Mouse (Mus musculus): ENCODE measurements around the gene Gm10570. TPM values are rescaled to one million over a fixed set of nuclear protein-coding genes. Genes with fewer than 3 reads are reported as not detected.
A peak's percentile ranks its signal among the peaks of the same experiment; 100 is the strongest.

Gene Gm10570
- polyA plus RNA-seq, 1 experiment from 2014 or later: 1.4 TPM

- 50% methylated on average over 12 of the region's 12 CpGs for WGBS
- Histone ChIP-seq H3K4me3 (no peak overlapping the region), H3K4me1 (peaks cover 9% of the 10 kb centered on the region; the same call in 1 of the 2 replicates), H3K27ac (no peak overlapping the region), H3K27me3 (replicated peaks) (peaks cover 10% of the 10 kb centered on the region), H3K4me2 (no peak overlapping the region), H3K9me3 (no peaks in the 10 kb centered on the region), H3K36me3 (replicated peaks) (no peaks in the 10 kb centered on the region), H3K9ac (no peak overlapping the region)
- no peak for ATAC-seq (replicated peaks)
Observed at GRCm38 (mm10) chr4:130302285-130302870, 6.1 kb downstream of the Gm10570 start.

GRCm38 (mm10) chr4:130299629-130300018 lies 8.8 kb downstream of the Gm10570 start:
- Histone ChIP-seq H3K4me1 (peaks cover 4% of the 10 kb centered on the region), H3K9ac (no peak overlapping the region), H3K27ac (no peak overlapping the region), H3K4me2 (no peak overlapping the region), H3K27me3 (replicated peaks) (no peaks in the 10 kb centered on the region), H3K9me3 (no peaks in the 10 kb centered on the region), H3K36me3 (replicated peaks) (no peaks in the 10 kb centered on the region), H3K4me3 (no peak overlapping the region)
- no peak for ATAC-seq (replicated peaks)
- 68% methylated on average over 8 of the region's 8 CpGs for WGBS

- Histone ChIP-seq H3K27ac (no peak overlapping the region), H3K4me2 (no peak overlapping the region), H3K9me3 (no peaks in the 10 kb centered on the region), H3K36me3 (replicated peaks) (no peaks in the 10 kb centered on the region), H3K4me1 (peaks cover 3% of the 10 kb centered on the region; the same call in 1 of the 2 replicates), H3K4me3 (no peak overlapping the region), H3K27me3 (replicated peaks) (no peaks in the 10 kb centered on the region), H3K9ac (no peak overlapping the region)
- WGBS: 74% methylated on average over 11 of the region's 11 CpGs
- 0 out of 2 replicates have a peak, but pooled peaks have one; percentile 30 for ATAC-seq (replicated peaks)
Observed at GRCm38 (mm10) chr4:130298877-130299628, 9.4 kb downstream of the Gm10570 start.

GRCm38 (mm10) chr4:130297123-130297529 lies 11.3 kb downstream of the Gm10570 start:
- Histone ChIP-seq H3K4me2 (no peak overlapping the region), H3K9me3 (no peaks in the 10 kb centered on the region), H3K4me1 (peaks cover 3% of the 10 kb centered on the region; the same call in 1 of the 2 replicates), H3K4me3 (no peak overlapping the region), H3K27me3 (replicated peaks) (no peaks in the 10 kb centered on the region), H3K36me3 (replicated peaks) (no peaks in the 10 kb centered on the region), H3K27ac (no peak overlapping the region), H3K9ac (no peak overlapping the region)
- WGBS: 18% methylated on average over 13 of the region's 13 CpGs
- no peak for ATAC-seq (replicated peaks)

- WGBS: 84% methylated on average over 13 of the region's 13 CpGs
- H3K9ac ChIP-seq: no peak overlapping the region
- H3K27me3 ChIP-seq (replicated peaks): no peaks in the 10 kb centered on the region
- H3K4me1 ChIP-seq: peaks cover 3% of the 10 kb centered on the region; the same call in 1 of the 2 replicates
- H3K36me3 ChIP-seq (replicated peaks): no peaks in the 10 kb centered on the region
- no peak overlapping the region for H3K27ac ChIP-seq
- H3K4me3 ChIP-seq: no peak overlapping the region
- ATAC-seq (replicated peaks): no peak
- H3K4me2 ChIP-seq: no peak overlapping the region
- no peaks in the 10 kb centered on the region for H3K9me3 ChIP-seq
Observed at GRCm38 (mm10) chr4:130296243-130296965, 12.1 kb downstream of the Gm10570 start.

- Histone ChIP-seq H3K9me3 (no peaks in the 10 kb centered on the region), H3K27ac (no peak overlapping the region), H3K4me1 (peaks cover 3% of the 10 kb centered on the region; the same call in 1 of the 2 replicates), H3K4me2 (no peak overlapping the region), H3K27me3 (replicated peaks) (no peaks in the 10 kb centered on the region), H3K36me3 (replicated peaks) (no peaks in the 10 kb centered on the region), H3K9ac (no peak overlapping the region), H3K4me3 (no peak overlapping the region)
- 54% methylated on average over 23 of the region's 23 CpGs for WGBS
- no peak for ATAC-seq (replicated peaks)
Observed at GRCm38 (mm10) chr4:130295047-130295745, 13.3 kb downstream of the Gm10570 start.

GRCm38 (mm10) chr4:130294513-130294912 lies 14.0 kb downstream of the Gm10570 start:
- no peak for ATAC-seq (replicated peaks)
- H3K4me2 ChIP-seq: no peak overlapping the region
- H3K27ac ChIP-seq: no peak overlapping the region
- H3K9ac ChIP-seq: no peak overlapping the region
- peaks cover 3% of the 10 kb centered on the region; the same call in 1 of the 2 replicates for H3K4me1 ChIP-seq
- 84% methylated on average over 8 of the region's 8 CpGs for WGBS
- no peak overlapping the region for H3K4me3 ChIP-seq
- H3K9me3 ChIP-seq: no peaks in the 10 kb centered on the region
- H3K36me3 ChIP-seq (replicated peaks): no peaks in the 10 kb centered on the region
- no peaks in the 10 kb centered on the region for H3K27me3 ChIP-seq (replicated peaks)

- ATAC-seq (replicated peaks): peak; percentile 48; the same call in 1 of the 2 replicates
- no peaks in the 10 kb centered on the region for H3K36me3 ChIP-seq (replicated peaks)
- no peak overlapping the region for H3K4me3 ChIP-seq
- H3K27me3 ChIP-seq (replicated peaks): no peaks in the 10 kb centered on the region
- H3K4me2 ChIP-seq: no peak overlapping the region
- 2% methylated on average over 4 of the region's 4 CpGs for WGBS
- no peak overlapping the region for H3K27ac ChIP-seq
- H3K9ac ChIP-seq: no peak overlapping the region
- H3K4me1 ChIP-seq: peaks cover 3% of the 10 kb centered on the region; the same call in 1 of the 2 replicates
- H3K9me3 ChIP-seq: no peaks in the 10 kb centered on the region
Observed at GRCm38 (mm10) chr4:130292271-130292670, 16.2 kb downstream of the Gm10570 start.

GRCm38 (mm10) chr4:130289824-130290223 lies 18.6 kb downstream of the Gm10570 start:
- H3K4me3 ChIP-seq: no peak overlapping the region
- H3K27me3 ChIP-seq (replicated peaks): no peaks in the 10 kb centered on the region
- ATAC-seq (replicated peaks): no peak
- H3K4me1 ChIP-seq: no peaks in the 10 kb centered on the region
- no peak overlapping the region for H3K4me2 ChIP-seq
- H3K9me3 ChIP-seq: no peaks in the 10 kb centered on the region
- no peak overlapping the region for H3K27ac ChIP-seq
- WGBS: 77% methylated on average over 3 of the region's 3 CpGs
- H3K9ac ChIP-seq: no peak overlapping the region
- no peaks in the 10 kb centered on the region for H3K36me3 ChIP-seq (replicated peaks)

- no peak overlapping the region for H3K4me3 ChIP-seq
- no peak overlapping the region for H3K4me2 ChIP-seq
- H3K9ac ChIP-seq: no peak overlapping the region
- H3K27ac ChIP-seq: no peak overlapping the region
- ATAC-seq (replicated peaks): no peak
- H3K27me3 ChIP-seq (replicated peaks): no peaks in the 10 kb centered on the region
- H3K9me3 ChIP-seq: no peaks in the 10 kb centered on the region
- no peaks in the 10 kb centered on the region for H3K36me3 ChIP-seq (replicated peaks)
- 60% methylated on average over 3 of the region's 3 CpGs for WGBS
- no peaks in the 10 kb centered on the region for H3K4me1 ChIP-seq
Observed at GRCm38 (mm10) chr4:130286531-130286930, 21.9 kb downstream of the Gm10570 start.

GRCm38 (mm10) chr4:130283826-130284225 lies 24.6 kb downstream of the Gm10570 start:
- Histone ChIP-seq H3K36me3 (replicated peaks) (no peaks in the 10 kb centered on the region), H3K4me2 (no peak overlapping the region), H3K9ac (no peak overlapping the region), H3K4me3 (no peak overlapping the region), H3K27me3 (replicated peaks) (no peaks in the 10 kb centered on the region), H3K9me3 (no peaks in the 10 kb centered on the region), H3K27ac (no peak overlapping the region), H3K4me1 (no peaks in the 10 kb centered on the region)
- WGBS: 82% methylated on average over 9 of the region's 9 CpGs
- no peak for ATAC-seq (replicated peaks)

GRCm38 (mm10) chr4:130282856-130283255 lies 25.6 kb downstream of the Gm10570 start:
- Histone ChIP-seq H3K9ac (no peak overlapping the region), H3K9me3 (no peaks in the 10 kb centered on the region), H3K4me3 (no peak overlapping the region), H3K36me3 (replicated peaks) (no peaks in the 10 kb centered on the region), H3K27me3 (replicated peaks) (no peaks in the 10 kb centered on the region), H3K4me2 (no peak overlapping the region), H3K27ac (no peak overlapping the region), H3K4me1 (no peaks in the 10 kb centered on the region)
- WGBS: 79% methylated on average over 5 of the region's 5 CpGs
- ATAC-seq (replicated peaks): no peak
